Mouse (Mus musculus): ENCODE results near the gene Snx29. TPM values are rescaled to one million over a fixed set of nuclear protein-coding genes. Genes with fewer than 3 reads are reported as not detected.

The Snx29 gene
- polyA plus RNA-seq, 1 experiment from 2014 or later: 19.2 TPM

DNA sequence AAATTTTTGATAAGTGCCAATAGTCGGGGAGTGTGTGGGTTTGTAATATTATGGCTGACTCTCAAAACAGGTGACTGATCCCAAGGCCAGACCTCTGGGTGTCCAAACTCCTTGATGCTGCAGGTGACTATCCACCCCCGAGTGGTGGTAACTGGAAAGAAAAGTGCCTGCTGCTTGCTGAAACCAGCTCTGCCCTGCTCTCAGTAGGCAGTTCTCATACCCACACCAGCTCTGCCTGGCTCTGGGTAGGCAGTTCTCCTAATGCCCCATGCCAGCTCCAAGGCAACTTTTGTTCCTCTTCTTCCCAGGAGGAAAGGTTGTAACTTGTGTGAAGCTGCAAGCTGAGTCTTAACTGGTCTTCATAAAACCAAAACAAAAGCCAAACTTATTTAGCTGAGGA, 321.7 kb downstream of the Snx29 start:
- ATAC-seq (ENCODE audit: low FRiP score): no peak
- Histone ChIP-seq H3K4me2 (replicated peaks) (no peak overlapping the region), H3K4me3 (no peak overlapping the region), H3K9me3 (replicated peaks) (no peaks in the 10 kb centered on the region), H3K36me3 (no peaks in the 10 kb centered on the region), H3K27ac (no peak overlapping the region), H3K27me3 (no peaks in the 10 kb centered on the region), H3K4me1 (peaks cover 10% of the 10 kb centered on the region), H3K9ac (no peak overlapping the region)
- 75% methylated on average over 2 of the region's 2 CpGs for WGBS

DNA sequence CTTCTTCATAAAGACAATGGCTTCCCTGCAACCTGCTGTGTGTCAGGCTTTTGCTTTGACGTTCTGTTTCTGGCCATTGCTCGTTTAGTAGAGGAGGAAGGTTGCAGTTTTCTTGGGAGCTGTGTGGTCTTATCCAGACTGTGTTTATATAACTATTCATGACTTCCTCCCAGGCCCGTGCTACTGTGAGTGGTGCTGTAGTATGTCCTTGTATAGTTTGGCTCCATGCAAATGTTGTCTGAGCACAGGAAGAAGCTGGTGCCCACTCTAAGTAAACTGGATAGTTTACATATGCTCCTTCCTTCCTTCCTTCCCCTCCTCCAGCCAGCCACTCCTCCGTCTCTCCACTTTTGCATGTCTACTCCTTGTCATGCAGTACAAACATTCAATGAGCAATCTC, 323.0 kb downstream of the Snx29 start:
- Histone ChIP-seq H3K27ac (no peak overlapping the region), H3K4me1 (peaks cover 10% of the 10 kb centered on the region), H3K4me2 (replicated peaks) (no peak overlapping the region), H3K36me3 (no peaks in the 10 kb centered on the region), H3K9me3 (replicated peaks) (no peaks in the 10 kb centered on the region), H3K4me3 (no peak overlapping the region), H3K27me3 (no peaks in the 10 kb centered on the region), H3K9ac (no peak overlapping the region)
- 39% methylated on average over 4 of the region's 4 CpGs for WGBS
- ATAC-seq (ENCODE audit: low FRiP score): no peak

DNA sequence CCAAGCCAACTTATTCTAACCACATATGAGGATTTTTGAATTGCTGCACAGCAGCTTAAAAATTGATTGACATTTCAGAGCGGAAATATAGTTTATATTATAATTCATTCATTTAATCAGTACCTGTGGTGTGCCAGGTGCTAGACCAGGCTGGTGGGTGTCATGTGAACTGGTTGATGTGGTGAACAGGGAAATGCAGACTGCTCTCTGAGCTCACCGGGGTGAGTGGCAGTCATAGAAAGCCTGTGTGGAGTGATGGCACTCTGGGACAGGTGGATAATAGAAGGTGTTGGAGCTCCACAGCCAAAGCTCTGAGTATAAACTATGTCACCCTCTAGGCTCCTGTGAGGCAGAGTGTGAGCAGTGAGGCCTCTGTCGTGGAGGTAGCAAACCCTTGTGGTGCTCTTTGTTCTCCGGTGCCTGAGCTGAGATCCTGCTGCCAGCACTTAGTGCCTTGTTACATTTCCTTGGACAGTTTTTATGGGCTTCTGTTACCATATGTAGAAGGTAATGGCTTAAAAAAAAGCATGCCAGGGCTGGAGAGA, 324.1 kb downstream of the Snx29 start:
- WGBS: 80% methylated on average over 4 of the region's 4 CpGs
- no peak overlapping the region for H3K27ac ChIP-seq
- no peaks in the 10 kb centered on the region for H3K27me3 ChIP-seq
- no peaks in the 10 kb centered on the region for H3K36me3 ChIP-seq
- H3K4me2 ChIP-seq (replicated peaks): no peak overlapping the region
- H3K9me3 ChIP-seq (replicated peaks): no peaks in the 10 kb centered on the region
- no peak overlapping the region for H3K4me3 ChIP-seq
- ATAC-seq (ENCODE audit: low FRiP score): no peak
- peaks cover 10% of the 10 kb centered on the region for H3K4me1 ChIP-seq
- H3K9ac ChIP-seq: no peak overlapping the region

DNA sequence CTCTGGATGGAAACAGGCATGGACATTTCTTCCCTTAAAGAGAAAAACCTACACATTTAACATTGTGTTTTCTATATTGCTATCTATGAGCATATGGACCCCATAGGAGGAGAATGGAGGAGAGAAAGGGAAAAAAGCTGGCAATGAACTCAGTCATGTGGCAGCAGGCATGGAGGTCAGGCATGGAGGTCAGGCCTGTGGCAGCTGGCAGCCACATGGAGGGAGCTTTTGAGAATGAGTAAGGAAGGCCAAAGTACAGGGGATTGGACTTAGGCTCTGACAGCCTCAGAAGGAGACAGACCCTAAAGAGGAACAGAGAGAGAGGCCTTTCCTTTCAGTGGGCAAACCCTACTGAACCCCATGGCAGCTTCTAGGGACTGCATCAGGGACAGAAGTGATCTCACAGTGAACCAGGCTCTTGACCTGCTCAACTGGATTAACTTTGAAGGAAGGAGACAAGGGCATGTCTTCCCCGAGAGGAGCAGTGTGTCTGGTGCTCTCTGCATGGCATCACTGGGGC, 325.5 kb downstream of the Snx29 start:
- no peak overlapping the region for H3K27ac ChIP-seq
- H3K27me3 ChIP-seq: no peaks in the 10 kb centered on the region
- H3K4me2 ChIP-seq (replicated peaks): no peak overlapping the region
- no peaks in the 10 kb centered on the region for H3K9me3 ChIP-seq (replicated peaks)
- H3K4me1 ChIP-seq: peaks cover 9% of the 10 kb centered on the region
- H3K9ac ChIP-seq: no peak overlapping the region
- 80% methylated on average over 1 of the region's 1 CpGs for WGBS
- H3K4me3 ChIP-seq: no peak overlapping the region
- H3K36me3 ChIP-seq: no peaks in the 10 kb centered on the region
- no peak for ATAC-seq (ENCODE audit: low FRiP score)

DNA sequence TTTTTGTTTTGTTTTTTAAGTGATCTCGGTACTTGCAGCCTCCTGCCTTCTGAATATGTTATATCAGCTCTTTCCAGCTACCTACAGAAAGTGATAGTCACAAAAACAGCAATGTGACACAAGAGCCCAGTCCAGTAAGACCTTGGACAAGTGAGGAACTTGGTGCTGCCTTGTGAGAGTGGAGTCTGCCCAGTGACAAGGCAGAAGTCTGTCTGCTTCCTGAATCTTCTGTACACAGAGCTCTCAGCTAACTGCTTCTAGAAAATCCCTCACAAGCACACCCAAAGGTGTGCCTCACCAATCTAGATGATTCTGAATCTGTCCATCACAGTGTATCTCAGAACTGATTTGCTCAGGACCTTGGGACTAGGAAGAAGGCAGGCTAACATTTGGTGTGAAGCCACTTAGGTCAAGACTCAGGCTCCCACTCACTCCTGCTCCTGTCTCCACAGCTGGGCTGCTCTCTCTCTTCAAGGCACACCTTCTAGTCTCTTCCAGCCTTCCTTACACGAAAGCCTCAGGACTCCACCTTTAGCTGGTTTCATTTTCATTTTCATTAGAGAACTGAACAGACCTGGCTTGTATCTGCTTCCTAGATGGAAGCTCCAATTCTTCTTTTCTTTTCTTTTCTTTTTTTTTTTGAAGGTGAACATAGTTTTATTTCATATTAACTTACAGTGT, 330.1 kb downstream of the Snx29 start:
- Histone ChIP-seq H3K27ac (no peak overlapping the region), H3K9me3 (replicated peaks) (no peaks in the 10 kb centered on the region), H3K36me3 (no peaks in the 10 kb centered on the region), H3K4me2 (replicated peaks) (no peak overlapping the region), H3K4me1 (peaks cover 4% of the 10 kb centered on the region; the same call in 1 of the 2 replicates), H3K27me3 (no peaks in the 10 kb centered on the region), H3K4me3 (no peak overlapping the region), H3K9ac (no peak overlapping the region)
- WGBS: 90% methylated on average over 2 of the region's 2 CpGs
- no peak for ATAC-seq (ENCODE audit: low FRiP score)

DNA sequence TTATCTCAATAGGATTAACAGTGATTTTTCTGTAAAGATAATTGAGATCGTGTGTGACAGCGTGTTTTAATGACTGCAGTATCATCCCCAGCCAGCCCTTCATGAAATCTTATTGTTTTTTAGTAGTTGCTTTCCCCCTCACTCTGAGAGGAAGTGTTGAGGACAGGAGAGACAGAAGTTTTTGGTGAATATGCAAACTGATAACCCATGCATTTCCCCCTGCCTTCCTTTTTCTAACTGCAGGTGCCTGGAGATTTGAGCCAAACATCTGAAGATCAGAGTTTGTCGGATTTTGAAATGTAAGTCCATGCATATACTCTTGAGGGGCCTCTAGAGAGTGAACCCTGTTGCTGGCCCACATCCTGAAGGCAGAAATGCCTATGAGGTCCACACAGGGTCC, 333.2 kb downstream of the Snx29 start:
- H3K27me3 ChIP-seq: no peaks in the 10 kb centered on the region
- 86% methylated on average over 3 of the region's 3 CpGs for WGBS
- no peaks in the 10 kb centered on the region for H3K9me3 ChIP-seq (replicated peaks)
- no peak overlapping the region for H3K9ac ChIP-seq
- no peaks in the 10 kb centered on the region for H3K4me1 ChIP-seq
- H3K36me3 ChIP-seq: no peaks in the 10 kb centered on the region
- ATAC-seq (ENCODE audit: low FRiP score): no peak
- no peak overlapping the region for H3K4me3 ChIP-seq
- no peak overlapping the region for H3K4me2 ChIP-seq (replicated peaks)
- H3K27ac ChIP-seq: no peak overlapping the region

DNA sequence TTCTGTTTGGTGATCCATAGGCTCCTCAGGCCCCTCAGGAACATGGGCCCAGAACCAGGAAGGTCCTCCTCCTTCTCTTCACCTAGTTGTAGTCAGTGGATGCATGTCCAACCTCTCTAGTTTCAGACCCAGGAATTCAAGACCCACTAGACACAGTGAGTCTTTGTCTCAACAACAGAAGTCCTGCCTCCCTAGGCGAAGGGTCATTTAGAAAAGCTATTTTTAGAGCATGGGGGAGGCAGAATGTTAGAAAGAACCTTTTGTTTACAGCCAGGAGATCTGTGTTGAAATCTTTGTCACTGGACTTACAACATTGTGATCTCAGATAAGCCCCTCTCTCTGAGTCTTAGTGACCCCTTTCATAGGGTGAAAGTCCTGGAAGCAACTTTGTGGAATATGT, 334.4 kb downstream of the Snx29 start:
- no peak overlapping the region for H3K9ac ChIP-seq
- no peaks in the 10 kb centered on the region for H3K4me1 ChIP-seq
- H3K36me3 ChIP-seq: no peaks in the 10 kb centered on the region
- H3K4me3 ChIP-seq: no peak overlapping the region
- 39% methylated on average over 1 of the region's 1 CpGs for WGBS
- H3K27ac ChIP-seq: no peak overlapping the region
- H3K9me3 ChIP-seq (replicated peaks): no peaks in the 10 kb centered on the region
- ATAC-seq (ENCODE audit: low FRiP score): no peak
- H3K4me2 ChIP-seq (replicated peaks): no peak overlapping the region
- no peaks in the 10 kb centered on the region for H3K27me3 ChIP-seq

DNA sequence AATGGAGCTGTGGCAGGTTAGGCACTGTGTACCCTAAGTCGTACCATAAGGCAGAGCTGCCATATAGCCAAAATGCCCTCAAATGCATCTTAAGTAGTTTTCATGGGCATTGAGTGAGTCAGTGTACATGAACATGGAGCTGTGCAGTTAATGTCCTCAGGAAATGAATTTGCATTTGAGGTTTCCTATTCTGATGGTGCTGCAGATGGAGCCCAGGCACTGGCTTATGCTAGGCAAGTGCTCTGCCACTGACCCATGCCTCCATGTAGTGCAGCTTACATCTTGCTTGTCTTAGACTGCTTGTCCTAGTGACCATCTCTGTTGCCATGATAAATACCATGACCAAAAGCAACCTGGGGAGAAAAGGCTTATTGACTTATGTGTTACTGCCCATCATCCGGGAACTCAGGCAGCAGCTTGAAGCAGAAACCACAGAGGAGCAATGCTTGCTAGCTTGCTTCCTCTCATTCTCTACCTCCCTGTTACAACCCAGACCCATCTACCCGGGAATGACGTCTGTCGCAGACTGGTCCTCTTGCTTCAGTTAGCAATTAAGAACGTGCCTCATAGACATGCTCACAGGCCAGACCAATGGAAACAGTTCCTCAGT, 336.5 kb downstream of the Snx29 start:
- Histone ChIP-seq H3K27ac (no peak overlapping the region), H3K4me2 (replicated peaks) (no peak overlapping the region), H3K9me3 (replicated peaks) (no peaks in the 10 kb centered on the region), H3K4me3 (no peak overlapping the region), H3K36me3 (no peaks in the 10 kb centered on the region), H3K9ac (no peak overlapping the region), H3K4me1 (no peaks in the 10 kb centered on the region), H3K27me3 (no peaks in the 10 kb centered on the region)
- WGBS: 86% methylated on average over 6 of the region's 6 CpGs
- ATAC-seq (ENCODE audit: low FRiP score): no peak

DNA sequence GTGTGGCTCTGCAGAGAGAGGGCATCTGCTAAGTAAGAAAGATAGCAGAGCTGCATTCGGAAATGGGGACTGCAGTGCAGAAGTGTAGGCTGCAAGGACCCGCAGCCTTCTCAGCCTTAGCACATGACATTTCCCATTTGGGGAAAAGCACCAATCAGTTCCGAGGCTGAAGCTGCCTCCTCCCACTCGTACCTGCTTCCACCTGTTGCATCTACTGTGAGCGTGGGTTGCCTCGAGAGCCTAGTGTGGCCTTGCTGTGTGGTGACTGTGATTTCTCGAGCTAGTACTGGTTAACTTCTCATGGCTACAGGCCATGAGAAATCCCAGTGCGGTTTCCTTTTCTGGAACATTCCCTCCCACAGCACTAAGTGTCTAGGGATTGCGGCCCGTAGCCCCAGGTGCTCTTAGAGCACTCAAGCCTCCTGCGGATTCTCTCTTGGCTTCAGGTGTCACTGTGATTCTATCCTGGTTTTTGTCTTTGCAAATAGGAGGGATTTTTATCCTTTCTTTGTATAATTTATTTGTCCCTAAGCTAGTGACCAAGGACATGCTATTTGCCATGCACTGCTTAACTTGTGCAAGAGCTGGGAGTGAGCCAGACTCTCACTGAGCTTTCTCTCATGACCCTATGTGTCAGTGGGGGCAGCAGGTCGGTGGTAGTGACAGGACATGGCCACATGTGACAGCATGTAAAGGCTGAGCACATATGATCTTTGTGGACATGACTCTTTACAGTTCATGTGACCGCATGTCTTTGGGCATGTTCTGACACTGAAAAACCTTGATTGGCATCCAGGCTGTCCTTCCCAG, 342.4 kb downstream of the Snx29 start:
- no peak overlapping the region for H3K4me3 ChIP-seq
- no peaks in the 10 kb centered on the region for H3K36me3 ChIP-seq
- no peak overlapping the region for H3K27ac ChIP-seq
- H3K9me3 ChIP-seq (replicated peaks): no peaks in the 10 kb centered on the region
- H3K4me2 ChIP-seq (replicated peaks): no peak overlapping the region
- WGBS: 89% methylated on average over 13 of the region's 13 CpGs
- no peak overlapping the region for H3K9ac ChIP-seq
- H3K4me1 ChIP-seq: 0 out of 2 replicates have a peak, but pooled peaks cover 2% of the 10 kb centered on the region
- no peaks in the 10 kb centered on the region for H3K27me3 ChIP-seq
- ATAC-seq (ENCODE audit: low FRiP score): no peak

DNA sequence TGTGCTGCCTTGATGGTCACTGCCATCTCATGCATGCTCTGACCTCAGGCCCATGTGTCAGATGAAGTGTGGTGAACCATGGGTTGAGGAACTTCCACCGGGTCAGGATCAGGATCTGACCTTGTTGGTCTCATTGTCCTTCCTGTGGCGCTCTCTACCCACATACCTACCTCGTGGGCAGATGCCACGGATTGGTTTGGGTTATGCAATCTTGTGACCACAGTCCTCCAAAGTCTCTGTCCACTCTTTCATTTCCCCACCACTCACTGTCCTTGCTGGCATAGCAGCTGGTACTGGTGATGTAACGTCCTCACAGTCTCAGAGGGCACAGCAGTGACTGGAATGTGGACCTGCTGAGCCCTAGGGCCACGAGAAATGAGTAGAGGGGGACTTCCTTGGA, 343.2 kb downstream of the Snx29 start:
- Histone ChIP-seq H3K4me2 (replicated peaks) (no peak overlapping the region), H3K27ac (no peak overlapping the region), H3K36me3 (no peaks in the 10 kb centered on the region), H3K9ac (no peak overlapping the region), H3K4me1 (0 out of 2 replicates have a peak, but pooled peaks cover 2% of the 10 kb centered on the region), H3K9me3 (replicated peaks) (no peaks in the 10 kb centered on the region), H3K4me3 (no peak overlapping the region), H3K27me3 (no peaks in the 10 kb centered on the region)
- no peak for ATAC-seq (ENCODE audit: low FRiP score)
- WGBS: 89% methylated on average over 6 of the region's 6 CpGs

DNA sequence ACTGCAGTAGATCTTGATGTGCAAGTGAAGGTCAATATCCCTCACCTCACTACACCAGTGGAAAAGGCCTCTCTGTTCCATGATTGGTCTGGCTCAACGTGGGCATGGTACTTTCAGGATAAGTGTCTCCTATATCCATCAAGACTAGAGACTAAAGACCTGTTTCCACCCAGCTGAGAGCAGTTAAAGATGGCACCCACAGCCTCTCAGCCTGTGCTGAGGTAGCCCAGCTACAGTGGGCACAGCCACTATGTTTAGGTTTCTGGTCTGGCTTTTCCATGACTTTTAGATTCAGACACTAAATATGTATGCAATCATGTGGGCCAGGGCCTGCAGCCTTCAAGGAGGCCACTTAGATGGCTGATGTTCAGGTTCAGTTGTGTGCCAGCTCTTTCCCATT, 345.7 kb downstream of the Snx29 start:
- WGBS: 74% methylated on average over 1 of the region's 1 CpGs
- H3K27ac ChIP-seq: peak overlapping the region; percentile 30
- H3K4me2 ChIP-seq (replicated peaks): no peak overlapping the region

DNA sequence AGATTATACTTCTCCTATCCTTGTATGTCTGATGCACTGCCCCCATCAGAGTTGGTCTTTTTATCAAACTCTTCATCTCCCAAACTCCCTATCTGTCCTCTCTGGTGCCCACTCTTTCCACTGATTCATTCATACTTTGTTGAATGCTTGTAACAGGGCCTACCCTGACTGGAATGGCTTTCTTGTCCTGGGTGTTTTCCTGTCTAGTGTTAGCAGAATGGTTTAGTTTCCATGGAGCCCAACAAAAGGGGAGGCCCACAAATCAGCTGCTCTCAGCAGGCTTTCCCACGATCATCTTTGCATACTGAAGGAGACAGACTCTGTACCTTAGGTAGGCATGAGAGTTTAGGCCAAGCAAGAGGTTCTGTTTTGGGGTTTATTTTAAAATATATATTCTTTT, 346.2 kb downstream of the Snx29 start:
- Histone ChIP-seq H3K4me1 (0 out of 2 replicates have a peak, but pooled peaks cover 2% of the 10 kb centered on the region), H3K9ac (no peak overlapping the region), H3K4me2 (replicated peaks) (no peak overlapping the region), H3K36me3 (no peaks in the 10 kb centered on the region), H3K27me3 (no peaks in the 10 kb centered on the region), H3K4me3 (no peak overlapping the region), H3K9me3 (replicated peaks) (no peaks in the 10 kb centered on the region), H3K27ac (no peak overlapping the region; the same call in 1 of the 2 replicates)
- WGBS: 21% methylated on average over 1 of the region's 1 CpGs
- peak; percentile 59; the same call in 1 of the 2 replicates for ATAC-seq (ENCODE audit: low FRiP score)

More for the DNA sequence above, 345.7 kb downstream of the Snx29 start:
- Histone ChIP-seq H3K4me1 (0 out of 2 replicates have a peak, but pooled peaks cover 2% of the 10 kb centered on the region), H3K9me3 (replicated peaks) (no peaks in the 10 kb centered on the region), H3K4me3 (no peak overlapping the region), H3K9ac (no peak overlapping the region), H3K36me3 (no peaks in the 10 kb centered on the region), H3K27me3 (no peaks in the 10 kb centered on the region)
- ATAC-seq (ENCODE audit: low FRiP score): peak; percentile 35; the same call in 1 of the 2 replicates
